Mouse (Mus musculus): ENCODE measurements around the gene Olfr715. TPM values are rescaled to one million over a fixed set of nuclear protein-coding genes. Genes with fewer than 3 reads are reported as not detected.

Olfr715 gene
- total RNA-seq (2023), result not detected in 2 replicates

GRCm38 (mm10) chr7:107130983-107131382, at the start of gene Olfr715:
Olfr715 (minus strand) TSS chr7:107131083.

GRCm38 (mm10) chr7:107166690-107167089, 35.8 kb upstream of the Olfr715 start, which contains the start of gene Nlrp14:
Nlrp14 (plus strand) TSS chr7:107166990.

GRCm38 (mm10) chr7:107138027-107138426, 7.1 kb upstream of the Olfr715 start, which contains the start of gene Olfr716:
Olfr716 (plus strand) TSS chr7:107138327.

GRCm38 (mm10) chr7:107110269-107110668, 20.6 kb downstream of the Olfr715 start, which contains the start of gene Olfr715b:
Olfr715b (minus strand) TSS chr7:107110369.

GRCm38 (mm10) chr7:107092920-107093319, 38.0 kb downstream of the Olfr715 start, which contains the start of gene Olfr17:
Olfr17 (plus strand) TSS chr7:107093220.

Other genes starting within 250 kb of the Olfr715 start
- gene Olfr706, start 242.9 kb downstream of the Olfr715 start, total RNA-seq (2023), result not detected in 2 replicates
- gene Olfr707, start 229.8 kb downstream of the Olfr715 start, total RNA-seq (2023), result not detected in 2 replicates
- not detected in 2 replicates for gene Olfr1532-ps1, start 223.1 kb downstream of the Olfr715 start, total RNA-seq (2023)
- gene Olfr709-ps1, start 198.9 kb downstream of the Olfr715 start, total RNA-seq (2023), result 0.09 TPM in 1 of 2 replicates, not detected in the other
- not detected in 2 replicates for gene Olfr710, start 182.8 kb downstream of the Olfr715 start, total RNA-seq (2023)
- gene Olfr6, start 167.1 kb downstream of the Olfr715 start, total RNA-seq (2023), result not detected in 2 replicates
- gene Olfr711, start 155.6 kb downstream of the Olfr715 start, total RNA-seq (2023), result not detected in 2 replicates
- gene Olfr2, start 125.0 kb downstream of the Olfr715 start, total RNA-seq (2023), result not detected in 2 replicates
- not detected in 2 replicates for gene Olfr713, start 99.9 kb downstream of the Olfr715 start, total RNA-seq (2023)
- not detected in 2 replicates for gene Olfr714, start 60.1 kb downstream of the Olfr715 start, total RNA-seq (2023)
- gene Olfr17, start 37.9 kb downstream of the Olfr715 start, total RNA-seq (2023), result not detected in 2 replicates
- gene Olfr715b, start 20.7 kb downstream of the Olfr715 start, total RNA-seq (2023), result not detected in 2 replicates
- gene Olfr716, start 7.2 kb upstream of the Olfr715 start, total RNA-seq (2023), result not detected in 2 replicates
- gene Nlrp14, start 35.9 kb upstream of the Olfr715 start, total RNA-seq (2023), result not detected in 2 replicates
- not detected in 2 replicates for gene Rbmxl2, start 78.4 kb upstream of the Olfr715 start, total RNA-seq (2023)
- not detected in 2 replicates for gene Syt9, start 239.6 kb upstream of the Olfr715 start, total RNA-seq (2023)

Measured in neutrophil, adult 65 days (primary cell).